Mouse (Mus musculus): ENCODE measurements around the gene Stx3.

- TF ChIP-seq POLR2A (IDR thresholded peaks at IDR 0.05; ENCODE audit: low read depth, low read length): no peak
- no peak for TF ChIP-seq CTCF (conservative IDR thresholded peaks at IDR 0.05 in 1 of 2, IDR thresholded peaks at IDR 0.05 in 1 of 2; ENCODE audit: low read depth in 2 of 2, low read length in 2 of 2)
- no peak for TF ChIP-seq MEF2A (IDR thresholded peaks at IDR 0.05; ENCODE audit: borderline replicate concordance, low read depth, low read length)
- TF ChIP-seq USF2 (conservative IDR thresholded peaks at IDR 0.05; ENCODE audit: low read depth, low read length): no peak
- TF ChIP-seq RCOR1 (conservative IDR thresholded peaks at IDR 0.05; ENCODE audit: low read depth, low read length): no peak
- TF ChIP-seq PAX5 (IDR thresholded peaks at IDR 0.05; ENCODE audit: low read length): no peak
- TF ChIP-seq MYC (IDR thresholded peaks at IDR 0.05; ENCODE audit: low read depth, low read length): no peak
- no peak for TF ChIP-seq MAX (IDR thresholded peaks at IDR 0.05; ENCODE audit: low read length)
- no peak for TF ChIP-seq TCF12 (IDR thresholded peaks at IDR 0.05; ENCODE audit: low read depth, low read length)
- no peak for TF ChIP-seq NRF1 (IDR thresholded peaks at IDR 0.05; ENCODE audit: low read depth, low read length)
Observed at GRCm38 (mm10) chr19:11818199-11819142, 732 bp downstream of the Stx3 start.

All from CH12.LX (cell line).